Mouse (Mus musculus): ENCODE data around the gene Fgfr2.
"Not testable (repeated sequence)": the region's sequence is repeated elsewhere in the genome, so short reads cannot be mapped to it uniquely, and the experiment has no call there.

Gene Fgfr2

DNA sequence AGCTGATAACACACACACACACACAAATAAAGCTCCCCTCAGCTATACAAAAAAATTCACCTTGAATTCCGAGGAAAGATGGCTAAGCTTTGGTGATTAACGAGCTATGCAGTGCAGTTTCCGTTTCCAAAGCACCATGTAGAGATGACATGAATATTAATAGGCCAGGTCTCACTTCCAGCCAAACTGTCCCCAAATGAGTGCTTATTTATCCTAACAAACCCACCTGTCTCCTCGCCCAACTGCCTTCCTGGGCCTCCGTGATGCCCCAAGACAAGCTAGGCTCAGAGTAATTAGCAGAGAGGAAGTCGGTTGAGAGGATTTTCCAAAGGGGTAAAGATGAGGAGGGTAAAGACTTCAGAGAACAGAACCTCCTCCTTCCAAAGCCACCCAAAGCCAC, 2652.1 kb downstream of the Fgfr2 start:
- no peak for DNase-seq (ENCODE audit: extremely low read depth, insufficient read length, low spot score)

DNA sequence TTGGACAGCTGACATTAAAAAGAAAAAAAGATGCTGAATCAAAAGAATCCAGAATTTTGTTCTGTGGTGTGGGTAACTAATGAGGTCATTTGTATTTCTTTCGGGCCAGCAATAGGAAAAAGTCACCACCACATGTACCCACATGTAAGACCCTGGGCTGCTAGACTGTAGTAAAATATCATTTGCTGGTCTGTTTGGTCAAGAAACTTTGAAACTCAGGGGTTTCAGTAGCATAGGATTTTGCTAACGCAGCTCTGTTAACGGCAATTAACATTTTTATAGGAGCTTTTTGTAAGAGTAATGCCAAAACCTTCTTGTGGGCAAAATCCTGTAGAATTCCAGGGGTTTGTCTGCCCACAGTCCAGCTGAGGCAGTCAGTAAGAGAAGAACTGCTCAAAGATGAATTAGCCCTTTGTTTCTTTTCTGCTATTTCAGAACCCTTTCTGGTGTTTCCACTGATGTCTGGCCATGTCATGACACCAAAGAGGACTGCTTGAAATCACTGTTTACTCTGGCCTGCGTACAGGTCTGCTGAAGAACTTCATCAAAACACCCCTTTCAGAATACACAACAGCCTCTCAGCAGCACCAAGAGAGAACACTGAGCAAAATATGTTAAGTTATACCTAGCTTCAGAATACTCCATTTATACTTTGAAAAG, 2667.4 kb downstream of the Fgfr2 start:
- DNase-seq (ENCODE audit: extremely low read depth, insufficient read length, low spot score) = no peak

DNA sequence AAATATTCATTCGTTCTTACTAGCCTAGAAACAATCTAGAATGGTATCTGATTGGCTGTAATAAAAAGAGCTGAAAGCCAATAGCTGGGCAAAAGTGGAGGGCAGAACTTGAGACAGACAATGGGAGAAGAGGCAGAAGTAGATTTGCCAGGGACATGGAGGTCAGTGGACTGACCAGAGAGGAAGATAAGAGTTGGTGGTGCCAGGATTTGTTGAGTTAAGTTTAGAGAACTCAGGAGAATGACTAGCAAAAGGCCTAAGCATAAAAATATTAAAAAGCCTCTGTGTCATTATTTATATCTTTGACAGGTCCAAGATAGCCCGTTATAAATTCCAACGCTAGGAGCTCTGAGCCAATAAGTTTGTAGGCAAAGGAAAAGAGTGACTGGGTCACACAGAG, 2668.9 kb downstream of the Fgfr2 start:
- no peak for DNase-seq (ENCODE audit: extremely low read depth, insufficient read length, low spot score)

DNA sequence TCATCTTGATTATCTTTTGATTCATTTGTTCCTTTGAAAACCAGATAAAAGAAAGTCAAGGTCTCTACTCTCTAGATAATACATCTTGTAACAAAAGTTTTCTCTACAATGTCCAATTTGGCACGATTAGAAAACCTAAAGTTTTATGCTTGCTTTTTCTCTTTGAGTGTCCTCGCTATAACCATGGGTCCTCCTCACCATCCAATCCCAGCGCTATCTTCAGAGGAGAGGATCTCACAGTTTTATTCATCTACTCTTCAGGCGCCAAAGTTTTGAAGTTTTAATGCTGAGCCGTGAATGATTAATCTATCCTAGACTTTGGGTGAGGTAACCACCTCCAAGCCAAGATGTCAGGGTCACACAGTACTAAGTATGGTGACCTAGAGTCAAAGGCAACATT, 2687.4 kb downstream of the Fgfr2 start:
- no peak for DNase-seq (ENCODE audit: extremely low read depth, insufficient read length, low spot score)

DNA sequence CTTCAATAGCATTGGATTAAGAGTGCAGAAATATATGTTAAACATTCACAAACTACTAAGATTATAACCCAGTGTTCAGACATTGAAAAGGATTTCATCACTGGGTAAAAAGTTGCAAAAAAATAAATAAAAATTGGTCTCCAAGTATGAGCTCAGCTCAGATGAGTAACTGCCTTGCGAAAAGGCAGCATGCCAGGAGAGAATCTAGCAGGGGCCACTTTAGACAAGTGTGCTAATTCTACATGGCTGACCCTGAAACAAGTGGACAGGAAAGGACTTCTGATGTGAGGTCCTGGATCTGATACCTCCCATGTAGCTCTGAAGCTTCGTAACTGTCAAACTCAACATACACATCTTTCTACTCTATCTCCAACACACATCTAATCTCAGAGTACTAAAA, 2691.0 kb downstream of the Fgfr2 start:
- no peak for DNase-seq (ENCODE audit: extremely low read depth, insufficient read length, low spot score)

DNA sequence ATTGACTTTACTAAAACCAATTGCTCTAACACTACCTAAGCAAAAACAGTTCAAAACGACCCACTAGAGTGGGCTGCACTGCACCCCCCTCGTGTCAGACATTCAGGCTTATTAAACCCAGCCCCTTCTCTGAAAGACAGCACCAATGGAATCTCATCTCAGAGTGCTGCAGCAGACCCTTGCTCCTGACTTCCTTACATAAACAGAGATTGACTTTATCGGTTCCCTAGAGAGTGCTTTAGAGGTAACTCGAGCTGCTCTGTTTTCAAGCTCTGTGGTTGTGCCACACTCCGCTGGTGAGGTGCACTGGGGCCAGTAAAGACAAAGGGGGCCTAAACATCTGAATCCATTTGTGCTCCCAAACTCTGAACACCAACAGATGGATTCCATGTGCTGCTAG, 2696.6 kb downstream of the Fgfr2 start:
- no peak for DNase-seq (ENCODE audit: extremely low read depth, insufficient read length, low spot score)

DNA sequence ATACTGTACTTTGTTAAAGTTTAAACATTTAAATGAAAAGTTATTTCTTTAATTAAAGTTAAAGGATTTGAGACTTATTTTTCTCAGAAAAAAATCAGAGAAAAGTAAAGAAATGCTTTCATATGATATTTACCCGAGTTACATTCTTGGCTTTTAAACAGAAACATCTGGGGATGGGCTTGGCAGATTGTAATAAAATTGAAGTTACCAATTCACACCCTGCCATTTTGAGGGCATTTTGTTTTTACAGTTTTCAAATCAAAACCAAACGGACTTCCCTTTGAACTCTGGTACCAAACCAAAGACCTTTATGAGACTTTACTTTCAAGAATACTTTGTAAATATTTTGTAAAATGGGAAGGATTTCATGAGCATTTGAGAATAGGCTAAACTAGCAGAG, 2697.2 kb downstream of the Fgfr2 start:
- no peak for DNase-seq (ENCODE audit: extremely low read depth, insufficient read length, low spot score)

DNA sequence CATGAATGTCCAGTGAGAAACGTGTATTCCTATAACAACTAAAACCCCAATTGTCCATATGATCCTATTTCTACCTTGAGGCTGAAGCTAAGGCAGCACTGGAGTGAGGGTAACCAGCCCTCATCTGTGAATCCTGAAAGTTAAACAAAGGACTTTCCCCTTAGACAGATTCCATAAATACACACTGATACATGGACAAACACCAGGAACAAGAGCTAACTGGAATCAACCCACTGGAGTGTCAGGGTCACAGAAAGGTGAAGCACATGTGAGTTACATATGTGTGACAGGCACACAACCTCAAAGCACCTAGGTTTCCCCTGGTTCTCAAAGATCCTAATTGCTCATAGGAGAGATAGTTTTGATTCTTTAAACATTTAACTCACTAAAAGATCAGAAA, 2703.2 kb downstream of the Fgfr2 start:
- no peak for DNase-seq (ENCODE audit: extremely low read depth, insufficient read length, low spot score)

DNA sequence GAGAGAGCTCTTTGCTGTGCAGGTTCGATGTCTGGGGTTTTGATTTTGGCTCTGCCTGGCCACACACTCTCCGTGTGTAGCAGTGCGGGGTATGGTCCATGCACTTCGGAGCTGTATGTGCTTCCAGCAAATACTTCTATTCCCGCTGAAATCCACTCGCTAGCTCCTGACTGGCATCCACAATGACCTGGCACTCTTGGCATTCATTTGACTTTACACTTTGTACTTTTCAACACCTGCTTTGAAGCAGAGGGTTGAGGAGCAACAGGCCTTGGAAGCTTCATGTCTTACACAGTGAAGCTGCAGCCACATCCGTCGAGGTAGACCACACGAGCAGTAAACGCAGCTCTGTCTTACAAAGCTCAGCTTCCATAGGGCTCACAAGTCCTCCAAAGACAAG, 2715.5 kb downstream of the Fgfr2 start:
- DNase-seq (ENCODE audit: extremely low read depth, insufficient read length, low spot score) = no peak

DNA sequence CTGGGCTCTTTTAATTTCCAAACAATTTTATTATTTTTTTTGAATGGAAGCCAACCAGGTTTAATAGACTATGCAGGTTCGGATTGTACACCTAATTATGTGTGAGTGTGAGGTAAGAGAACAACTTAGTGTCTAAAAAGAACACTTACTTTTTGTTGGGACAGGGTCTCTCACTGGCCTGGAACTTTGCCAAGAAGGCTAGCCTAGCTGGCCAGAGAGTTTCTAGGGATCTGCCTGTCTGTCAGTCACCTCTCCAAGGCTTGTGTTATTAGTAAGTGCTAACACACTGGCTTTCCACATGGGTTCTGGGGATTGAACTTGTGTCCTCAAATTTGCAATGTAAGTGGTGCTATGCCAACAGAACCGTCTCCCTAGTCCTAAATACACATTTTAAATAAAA, 2719.8 kb downstream of the Fgfr2 start:
- DNase-seq (ENCODE audit: extremely low read depth, insufficient read length, low spot score) = no peak

DNA sequence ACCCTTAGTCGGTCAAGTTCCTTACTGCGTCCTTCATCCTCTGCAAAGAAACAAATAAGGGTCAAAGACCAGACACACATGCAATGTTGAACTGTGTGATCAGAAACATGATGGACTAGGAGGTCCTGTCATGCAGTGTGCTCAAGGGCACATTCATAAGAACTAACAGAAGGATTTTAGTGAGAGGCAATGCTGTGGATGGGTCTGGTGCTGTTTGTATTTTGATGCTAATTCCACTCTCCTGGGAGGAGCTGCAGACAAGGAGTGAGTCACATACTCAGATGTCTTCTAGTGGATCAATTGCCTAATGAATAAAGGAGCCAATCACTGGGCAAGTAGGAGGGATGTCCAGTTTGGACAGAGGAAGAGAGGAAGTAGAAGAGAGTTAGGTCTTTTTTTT, 2728.5 kb downstream of the Fgfr2 start:
- no peak for DNase-seq (ENCODE audit: extremely low read depth, insufficient read length, low spot score)

DNA sequence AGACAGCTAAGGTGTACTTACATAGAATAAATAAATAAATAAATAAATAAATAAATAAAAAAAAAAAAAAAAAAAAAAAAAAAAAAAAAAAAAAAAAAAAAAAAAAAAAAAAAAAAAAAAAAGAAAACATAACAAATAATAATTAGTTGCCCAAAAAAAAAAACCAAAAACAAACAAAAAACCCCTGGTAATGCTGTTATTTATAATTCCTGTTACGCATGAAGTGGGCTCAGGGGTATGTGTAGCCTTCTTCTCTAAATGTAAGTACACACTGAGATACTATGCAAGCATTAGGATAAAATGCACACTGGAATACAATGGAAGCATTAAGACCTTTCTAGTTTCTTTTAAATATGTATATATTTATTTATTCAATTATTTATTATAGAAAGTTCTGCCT, 2733.1 kb downstream of the Fgfr2 start:
- not testable (repeated sequence) for DNase-seq (ENCODE audit: extremely low read depth, insufficient read length, low spot score)

DNA sequence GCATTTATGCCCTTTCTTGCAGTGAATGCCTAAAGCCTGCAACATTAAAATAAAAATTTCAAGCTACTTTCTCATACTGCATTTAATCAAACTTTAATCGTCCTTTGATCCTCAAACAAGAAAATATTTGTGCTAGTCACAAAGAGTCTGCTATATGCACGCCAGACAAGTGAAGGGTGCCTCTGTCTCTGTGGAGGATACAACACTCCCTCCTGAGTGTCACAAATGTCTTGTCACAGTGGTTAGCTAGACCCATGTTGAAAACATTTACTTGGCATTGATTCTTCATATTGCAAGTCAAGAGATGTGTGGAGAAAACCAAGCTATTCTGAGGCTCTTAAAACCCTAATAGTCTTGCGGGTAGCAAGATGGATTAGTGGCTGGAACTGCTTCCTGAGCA, 2736.8 kb downstream of the Fgfr2 start:
- no peak for DNase-seq (ENCODE audit: extremely low read depth, insufficient read length, low spot score)

DNA sequence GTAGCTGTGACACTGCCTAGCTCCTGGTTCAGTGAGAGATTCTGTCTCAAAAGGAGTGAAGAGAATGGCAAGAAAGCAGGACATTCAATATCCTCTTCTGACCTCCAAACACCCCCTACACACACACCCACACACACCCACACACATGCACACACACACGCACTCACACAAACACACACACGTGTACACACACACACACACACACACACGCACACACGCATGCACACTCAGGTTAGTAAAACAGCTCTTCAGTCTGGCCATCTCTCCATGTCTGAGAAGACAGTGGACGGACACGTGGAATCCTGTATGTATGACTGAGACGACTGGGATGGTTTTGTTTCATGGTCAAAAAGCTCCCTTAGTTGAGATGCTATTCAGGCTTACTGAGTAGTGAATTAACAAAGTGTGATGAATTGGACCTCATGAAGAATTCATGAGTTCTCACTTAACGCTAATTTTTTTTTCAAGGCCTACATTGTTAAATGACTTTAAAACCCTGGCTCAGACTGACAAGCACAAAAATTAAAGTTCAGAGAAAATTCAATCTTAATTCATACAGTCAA, 2737.3 kb downstream of the Fgfr2 start:
- DNase-seq (ENCODE audit: extremely low read depth, insufficient read length, low spot score) = no peak

DNA sequence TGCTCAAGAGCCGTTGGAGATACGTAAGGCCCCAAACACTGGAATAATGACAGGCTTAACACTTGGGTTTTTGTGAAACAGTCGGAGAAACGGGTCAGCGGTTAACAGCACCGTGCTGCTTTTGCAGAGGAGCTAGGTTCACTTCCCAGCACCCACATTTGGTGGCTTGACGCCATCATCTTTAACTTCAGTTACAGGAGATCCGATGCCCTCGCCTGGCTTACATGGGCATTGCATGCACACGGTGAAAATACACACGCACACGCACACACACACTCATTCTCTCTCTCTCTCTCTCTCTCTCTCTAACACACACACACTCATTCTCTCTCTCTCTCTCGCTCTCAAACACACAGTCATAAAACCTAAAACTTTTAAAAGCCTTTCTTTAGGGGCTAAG, 2741.0 kb downstream of the Fgfr2 start:
- DNase-seq (ENCODE audit: extremely low read depth, insufficient read length, low spot score) = no peak

DNA sequence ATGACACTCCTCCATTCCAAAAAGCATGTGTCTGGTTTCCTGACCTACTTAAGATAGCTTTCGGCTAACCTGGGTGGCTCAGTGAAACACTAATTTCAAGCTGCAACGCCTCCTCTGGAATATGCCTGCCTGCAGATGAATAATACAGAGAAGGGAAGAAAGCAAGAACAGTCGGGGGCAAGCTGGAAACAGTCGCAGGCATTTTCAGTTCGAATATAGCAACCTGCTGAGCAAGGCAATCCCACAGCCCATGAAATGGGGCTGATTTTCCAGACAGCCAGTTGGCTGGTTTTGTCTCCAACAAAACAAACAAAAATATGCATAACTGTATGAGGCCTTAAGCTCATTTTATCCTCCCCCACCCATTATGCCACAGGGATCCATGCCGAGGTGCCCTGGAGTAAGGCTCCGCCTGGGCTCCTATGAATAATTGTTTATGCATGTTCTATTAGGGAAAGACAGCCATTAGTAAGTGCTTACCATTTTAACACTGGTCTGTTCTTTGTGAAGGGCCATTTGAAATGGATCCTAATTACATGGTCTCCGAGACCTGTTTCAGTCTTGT, 2741.7 kb downstream of the Fgfr2 start:
- no peak for DNase-seq (ENCODE audit: extremely low read depth, insufficient read length, low spot score)

DNA sequence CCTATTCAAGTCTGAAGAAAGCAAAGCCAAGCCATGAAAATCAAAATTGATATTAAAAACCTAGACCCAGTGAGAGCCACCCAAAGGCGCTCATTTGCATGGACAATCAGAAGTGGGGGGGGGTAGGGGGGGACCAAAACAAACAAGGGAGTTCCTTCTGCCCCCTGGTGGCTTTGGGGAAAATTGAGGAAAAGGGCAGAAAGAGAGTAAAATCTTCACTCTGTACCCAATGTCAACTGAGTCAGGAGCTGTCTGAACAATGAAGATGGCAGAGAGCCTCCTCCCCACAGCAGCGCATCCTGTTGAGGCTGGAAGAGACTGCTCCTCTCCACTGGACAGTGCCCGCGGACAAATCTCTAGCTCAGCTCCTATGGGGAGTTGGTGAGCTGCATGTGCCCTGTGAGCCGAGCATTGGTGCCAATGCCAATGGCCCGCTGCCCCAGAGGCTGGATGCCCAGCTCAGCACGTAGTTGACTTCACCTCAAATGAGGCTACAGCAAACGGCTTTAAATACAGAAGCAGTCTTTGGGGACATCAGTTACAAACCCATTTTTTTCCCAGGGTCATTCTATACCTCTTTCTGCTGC, 2742.3 kb downstream of the Fgfr2 start:
- no peak for DNase-seq (ENCODE audit: extremely low read depth, insufficient read length, low spot score)

DNA sequence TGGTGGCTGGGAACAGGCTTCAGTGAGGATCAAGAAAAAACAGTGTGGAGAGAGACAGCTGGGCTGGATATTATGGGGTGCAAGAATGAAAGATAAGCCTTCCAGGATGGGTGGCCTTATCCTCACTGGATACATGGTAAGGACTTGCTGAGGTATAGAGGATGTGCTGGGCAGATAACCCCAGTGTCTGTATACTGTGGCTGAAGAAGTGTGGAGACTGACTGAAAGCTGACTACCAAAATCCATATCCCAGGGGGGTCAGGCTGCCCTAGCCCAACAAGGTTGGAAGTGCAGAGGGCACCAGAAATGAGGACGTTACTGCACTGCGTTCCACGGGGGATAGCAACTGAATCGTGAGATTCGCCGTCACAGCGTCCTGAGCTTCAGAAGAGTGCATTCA, 2742.8 kb downstream of the Fgfr2 start:
- DNase-seq (ENCODE audit: extremely low read depth, insufficient read length, low spot score) = no peak

DNA sequence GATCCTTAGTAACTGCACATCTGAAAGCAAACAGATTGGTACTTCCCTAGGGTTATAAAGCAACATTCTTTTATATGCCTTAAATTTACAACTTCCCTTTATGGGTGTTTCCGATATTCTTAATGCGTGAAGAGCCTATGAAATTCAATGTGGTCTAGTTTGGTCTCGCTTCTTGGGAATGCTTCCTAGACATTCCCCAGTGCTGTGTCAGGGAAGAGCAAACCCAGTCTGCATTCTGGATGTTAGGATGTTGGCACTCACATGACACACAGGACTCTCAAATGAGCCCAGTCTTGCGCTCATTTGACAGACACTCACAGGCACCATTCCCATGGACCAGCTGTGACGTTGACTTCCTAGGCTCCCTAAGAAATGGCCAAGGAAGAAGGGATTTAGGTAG, 2743.3 kb downstream of the Fgfr2 start:
- no peak for DNase-seq (ENCODE audit: extremely low read depth, insufficient read length, low spot score)

DNA sequence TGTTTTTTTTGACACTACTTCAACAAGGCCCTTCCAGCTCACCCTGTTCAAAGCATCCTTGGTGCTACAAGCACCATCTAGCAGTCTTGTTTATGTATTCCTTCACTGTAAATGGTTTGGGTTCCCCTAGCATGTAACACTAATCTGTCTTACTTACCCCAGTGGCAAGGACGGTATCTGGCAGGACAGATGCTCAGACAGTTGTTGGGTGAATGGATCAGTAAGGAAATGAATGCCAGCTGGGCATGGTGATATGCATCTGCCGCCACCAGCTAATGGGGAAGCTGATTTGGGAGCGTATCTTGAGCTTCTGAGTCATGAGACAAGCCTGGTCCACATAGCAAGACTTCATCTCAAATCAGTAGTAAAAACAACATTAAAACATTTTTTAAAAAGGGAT, 2744.8 kb downstream of the Fgfr2 start:
- DNase-seq (ENCODE audit: extremely low read depth, insufficient read length, low spot score) = no peak

DNA sequence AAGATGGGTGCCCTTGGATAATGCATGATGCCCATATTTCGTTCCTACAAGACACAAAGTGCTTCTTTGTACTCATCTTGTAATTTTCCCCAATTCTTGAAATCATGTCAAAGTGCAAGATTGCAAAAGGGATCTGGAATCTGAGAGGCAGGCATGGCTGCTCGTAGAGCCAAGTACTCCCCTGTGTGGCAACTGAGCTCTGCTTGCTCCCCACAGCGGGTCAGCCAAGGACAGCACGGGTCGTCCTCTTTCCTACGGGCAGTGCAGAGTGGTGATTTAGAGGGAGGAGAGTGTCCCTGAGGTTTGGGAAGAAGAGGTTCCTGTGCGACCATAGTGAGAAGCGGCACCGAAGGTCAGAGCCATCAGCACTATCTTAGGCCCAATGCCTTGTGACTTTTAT, 2748.8 kb downstream of the Fgfr2 start:
- no peak for DNase-seq (ENCODE audit: extremely low read depth, insufficient read length, low spot score)
